Mouse (Mus musculus) hindbrain, embryonic 11.5 days (tissue): ENCODE data around the gene Snx8. TPM values are rescaled to one million over a fixed set of nuclear protein-coding genes. Genes with fewer than 3 reads are reported as not detected.

ENCODE experiments used
- ATAC-seq: fragments of 200-750 bp; cut with Nextera tagmentation; 2 replicates; pipeline ENCODE4 v1.8.0; 2017; ENCODE audit warnings: mild to moderate bottlenecking, moderate TSS enrichment, moderate library complexity; ENCODE audit not compliant: low FRiP score
- DNase-seq: peaks from one replicate; pipeline ENCODE4 v3.0.0-alpha.2; 2015; ENCODE audit warnings: low spot score
- H3K27ac ChIP-seq: fragments of 300-500 bp; sonication (generic); 2 replicates; pipeline ENCODE4 v1.5.1; 2014; ENCODE audit warnings: mild to moderate bottlenecking, low read depth, low read length
- H3K27me3 ChIP-seq: fragments of 300-500 bp; sonication (generic); 2 replicates; pipeline ENCODE4 v1.6.1; 2014; ENCODE audit warnings: mild to moderate bottlenecking, low read length, moderate library complexity, mixed read lengths; ENCODE audit not compliant: control insufficient read depth, insufficient read depth
- H3K36me3 ChIP-seq: fragments of 300-500 bp; sonication (generic); 2 replicates; pipeline ENCODE4 v1.6.1; 2014; ENCODE audit warnings: mild to moderate bottlenecking, low read length, moderate library complexity, mixed read lengths; ENCODE audit not compliant: control insufficient read depth, insufficient read depth
- H3K4me1 ChIP-seq: fragments of 300-500 bp; sonication (generic); replicated peaks from 2 replicates; pipeline ENCODE4 v1.6.1; 2014; ENCODE audit warnings: low read length, mixed read lengths; ENCODE audit not compliant: control insufficient read depth, insufficient read depth
- H3K4me2 ChIP-seq: fragments of 300-500 bp; sonication (generic); replicated peaks from 2 replicates; pipeline ENCODE4 v1.6.1; 2014; ENCODE audit warnings: mild to moderate bottlenecking, low read depth, low read length
- H3K4me3 ChIP-seq: fragments of 300-500 bp; sonication (generic); 2 replicates; pipeline ENCODE4 v1.5.1; 2014; ENCODE audit warnings: low read depth, low read length
- H3K9ac ChIP-seq: fragments of 300-500 bp; sonication (generic); 2 replicates; pipeline ENCODE4 v1.6.1; 2014; ENCODE audit warnings: low read depth, low read length
- H3K9me3 ChIP-seq: fragments of 300-500 bp; sonication (generic); 2 replicates; pipeline ENCODE4 v1.6.1; 2016; ENCODE audit warnings: low read length; ENCODE audit not compliant: control insufficient read depth
- WGBS: fragments of 180-500 bp; shearing (Covaris S2); extraction: QIAGEN DNeasy Blood & Tissue Kit; methylation state at CpG from one replicate; pipeline ENCODE4 v1.1.7; 2014; 5-methylcytosine and 5-hydroxymethylcytosine counted together
- polyA plus RNA-seq: library from polyadenylated mRNA; unstranded; fragments of >200 nt; fragmentation: Nextera tagmentation; extraction: Ambion mirVana; gene quantifications from 2 replicates; pipeline ENCODE4 v1.2.1, GENCODE M21; 2014

Snx8 gene
- polyA plus RNA-seq, 1 experiment from 2014 or later, result 7.4 TPM

- Histone ChIP-seq H3K27ac (no peak overlapping the region), H3K4me1 (no peaks in the 10 kb centered on the region), H3K9me3 (no peaks in the 10 kb centered on the region), H3K4me3 (no peak overlapping the region), H3K27me3 (no peaks in the 10 kb centered on the region), H3K36me3 (peaks cover 2% of the 10 kb centered on the region; the same call in 1 of the 2 replicates), H3K4me2 (no peak overlapping the region), H3K9ac (no peak overlapping the region)
- ATAC-seq (no peak), DNase-seq (no peak)
- WGBS, result 87% methylated on average over 14 of the region's 14 CpGs
Observed at GRCm38 (mm10) chr5:140359930-140360674, 29.0 kb downstream of the Snx8 start.

DNA sequence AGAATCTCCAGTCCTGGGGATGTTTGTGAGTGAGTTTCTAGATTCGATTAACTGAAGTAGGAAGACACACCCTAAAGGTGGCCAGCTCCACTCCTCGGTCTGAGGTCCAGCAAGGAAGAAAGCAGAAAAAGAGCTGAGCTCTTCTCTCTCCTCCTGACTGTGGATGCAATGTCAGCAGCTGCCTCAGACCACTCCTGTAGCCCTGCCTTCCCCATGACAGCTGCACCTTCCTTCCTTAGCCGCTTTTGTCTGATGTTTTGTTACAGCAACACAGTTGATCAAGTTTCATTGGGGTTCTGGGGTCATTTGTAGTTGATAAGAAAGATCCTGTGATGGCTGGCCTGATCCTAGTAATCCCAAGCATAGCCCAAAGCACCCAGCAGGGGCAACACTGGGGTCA lies 31.6 kb downstream of the Snx8 start:
- Histone ChIP-seq H3K36me3 (no peaks in the 10 kb centered on the region; the same call in 1 of the 2 replicates), H3K9ac (no peak overlapping the region), H3K4me2 (no peak overlapping the region), H3K27me3 (no peaks in the 10 kb centered on the region), H3K4me3 (no peak overlapping the region), H3K9me3 (no peaks in the 10 kb centered on the region), H3K27ac (no peak overlapping the region), H3K4me1 (no peaks in the 10 kb centered on the region)
- DNase-seq, result no peak
- no peak for ATAC-seq
- WGBS, result 92% methylated on average over 3 of the region's 3 CpGs

DNA sequence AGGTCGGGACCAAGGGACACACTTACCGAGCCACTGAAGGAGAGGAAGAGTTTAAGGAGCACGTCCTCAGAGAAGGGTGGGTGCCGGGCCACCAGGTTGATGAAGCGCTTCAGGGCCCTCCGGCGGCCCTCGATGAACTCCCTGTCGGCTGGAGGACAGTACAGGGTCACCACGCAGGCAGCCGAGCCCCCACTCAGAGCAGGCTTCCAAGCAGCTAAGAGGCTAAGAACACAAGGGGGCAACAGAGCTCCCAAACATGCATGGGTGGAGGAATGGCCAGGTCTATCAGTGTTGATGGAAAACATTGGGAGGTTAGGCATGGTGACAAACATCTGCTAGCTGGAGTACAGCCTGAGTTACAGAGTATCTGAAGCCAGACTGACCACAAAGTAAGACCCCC lies 33.1 kb downstream of the Snx8 start:
- no peak for DNase-seq
- peaks cover 3% of the 10 kb centered on the region; the same call in 1 of the 2 replicates for H3K36me3 ChIP-seq
- WGBS, result 92% methylated on average over 11 of the region's 11 CpGs
- H3K27ac ChIP-seq, result no peak overlapping the region
- H3K27me3 ChIP-seq, result no peaks in the 10 kb centered on the region
- no peak overlapping the region for H3K4me2 ChIP-seq
- no peak for ATAC-seq
- no peaks in the 10 kb centered on the region for H3K9me3 ChIP-seq
- no peaks in the 10 kb centered on the region for H3K4me1 ChIP-seq
- H3K4me3 ChIP-seq, result no peak overlapping the region
- no peak overlapping the region for H3K9ac ChIP-seq

- Histone ChIP-seq H3K4me2 (no peak overlapping the region), H3K4me1 (no peaks in the 10 kb centered on the region), H3K36me3 (peaks cover 3% of the 10 kb centered on the region; the same call in 1 of the 2 replicates), H3K4me3 (no peak overlapping the region), H3K9ac (no peak overlapping the region), H3K9me3 (no peaks in the 10 kb centered on the region), H3K27me3 (no peaks in the 10 kb centered on the region), H3K27ac (no peak overlapping the region)
- DNase-seq (no peak), ATAC-seq (no peak)
- 97% methylated on average over 6 of the region's 6 CpGs for WGBS
Observed at GRCm38 (mm10) chr5:140352352-140352751, 36.7 kb downstream of the Snx8 start.

DNA sequence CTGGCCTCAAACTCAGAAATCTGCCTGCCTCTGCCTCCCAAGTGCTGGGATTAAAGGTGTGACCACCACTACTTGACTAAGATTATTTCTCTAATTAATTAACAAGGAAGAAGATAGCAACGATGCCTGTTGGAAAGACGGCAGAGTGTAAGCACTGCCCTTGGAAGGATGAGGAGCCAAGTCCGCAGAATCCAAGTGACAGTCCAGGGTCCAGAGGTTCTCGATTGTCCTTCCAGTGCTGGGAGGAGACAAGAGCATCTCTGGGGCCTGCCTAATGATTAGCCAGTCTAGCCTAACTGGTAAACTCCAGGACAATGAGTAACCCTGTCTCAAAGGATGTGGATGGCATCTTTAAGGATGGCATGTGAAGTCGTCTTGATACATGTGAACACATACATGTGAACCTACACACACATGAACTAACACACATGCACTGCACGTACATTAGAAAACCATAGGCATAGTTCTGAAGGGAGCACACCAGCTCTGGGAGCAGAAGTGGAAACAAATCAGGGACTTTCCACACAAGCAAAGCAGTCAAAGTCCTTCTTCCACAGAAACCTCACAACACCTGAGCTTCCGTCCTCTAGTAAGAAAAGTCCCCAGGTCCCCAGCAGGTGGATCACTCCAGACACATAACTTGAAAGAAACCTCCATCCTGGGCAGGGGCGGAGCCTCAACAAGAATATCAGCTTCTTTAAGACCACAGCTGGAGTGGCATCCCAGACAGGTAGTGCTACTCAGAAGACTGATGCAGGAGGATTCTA lies 38.1 kb downstream of the Snx8 start:
- no peak for ATAC-seq

DNA sequence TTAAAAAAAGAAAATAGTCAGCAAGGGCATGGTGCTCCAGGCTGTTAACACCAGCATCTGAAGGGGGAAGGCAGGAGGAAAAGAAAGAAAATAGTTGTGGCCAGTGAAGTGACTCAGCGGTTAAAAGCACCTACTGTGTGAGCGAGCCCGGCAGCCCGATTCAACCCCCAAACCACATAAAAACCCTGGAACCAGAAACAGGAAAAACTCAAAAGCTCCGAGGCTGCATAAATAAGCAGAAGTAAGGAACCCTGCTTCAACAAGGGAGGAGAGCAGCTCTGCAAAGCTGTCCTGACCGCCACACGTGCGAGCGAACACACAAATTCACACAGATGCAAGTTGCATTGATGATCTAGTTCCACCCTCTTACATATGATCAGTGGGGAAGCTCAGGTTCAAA lies 39.2 kb downstream of the Snx8 start:
- H3K9ac ChIP-seq, result no peak overlapping the region
- no peak for DNase-seq
- no peak overlapping the region for H3K4me3 ChIP-seq
- no peak overlapping the region for H3K4me2 ChIP-seq
- H3K36me3 ChIP-seq, result peaks cover 3% of the 10 kb centered on the region; the same call in 1 of the 2 replicates
- no peak overlapping the region for H3K27ac ChIP-seq
- ATAC-seq, result no peak
- H3K9me3 ChIP-seq, result no peaks in the 10 kb centered on the region
- whole genome bisulfite sequencing, result 95% methylated on average over 9 of the region's 9 CpGs
- no peaks in the 10 kb centered on the region for H3K27me3 ChIP-seq
- H3K4me1 ChIP-seq, result no peaks in the 10 kb centered on the region

More for the DNA sequence above, 38.1 kb downstream of the Snx8 start:
- H3K27me3 ChIP-seq, result no peaks in the 10 kb centered on the region
- peaks cover 3% of the 10 kb centered on the region; the same call in 1 of the 2 replicates for H3K36me3 ChIP-seq
- no peak overlapping the region for H3K4me3 ChIP-seq
- DNase-seq, result no peak
- H3K4me1 ChIP-seq, result no peaks in the 10 kb centered on the region
- no peak overlapping the region for H3K9ac ChIP-seq
- no peak overlapping the region for H3K4me2 ChIP-seq
- H3K9me3 ChIP-seq, result no peaks in the 10 kb centered on the region
- H3K27ac ChIP-seq, result no peak overlapping the region
- WGBS, result 95% methylated on average over 8 of the region's 8 CpGs

GRCm38 (mm10) chr5:140346050-140346449 lies 43.0 kb downstream of the Snx8 start:
- Histone ChIP-seq H3K4me3 (no peak overlapping the region), H3K9ac (no peak overlapping the region), H3K27me3 (no peaks in the 10 kb centered on the region), H3K36me3 (no peaks in the 10 kb centered on the region), H3K9me3 (no peaks in the 10 kb centered on the region), H3K4me2 (no peak overlapping the region), H3K27ac (no peak overlapping the region), H3K4me1 (no peaks in the 10 kb centered on the region)
- DNase-seq, result no peak
- 83% methylated on average over 1 of the region's 1 CpGs for WGBS
- ATAC-seq, result no peak

DNA sequence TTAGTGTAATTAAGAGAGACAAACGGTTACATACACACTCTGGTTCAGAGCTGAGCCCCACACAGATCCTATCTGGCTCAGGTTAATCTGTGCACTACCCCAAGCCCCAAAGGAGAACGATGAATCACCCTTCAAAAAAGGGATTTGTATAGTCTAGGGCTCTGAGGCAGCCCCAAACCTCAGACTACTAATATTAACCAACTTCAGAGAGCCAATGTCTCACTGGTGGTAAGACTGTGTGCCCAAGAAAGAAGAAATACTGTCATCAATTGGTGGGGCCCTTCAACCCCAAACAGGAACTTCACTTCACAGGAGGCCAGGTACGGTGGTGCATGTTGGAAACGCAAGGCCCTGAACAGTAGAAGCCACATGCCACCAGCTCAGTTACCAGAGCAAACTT lies 43.8 kb downstream of the Snx8 start:
- ATAC-seq, result no peak
- 96% methylated on average over 4 of the region's 4 CpGs for WGBS
- Histone ChIP-seq H3K27ac (no peak overlapping the region), H3K4me1 (no peaks in the 10 kb centered on the region), H3K9me3 (no peaks in the 10 kb centered on the region), H3K36me3 (no peaks in the 10 kb centered on the region), H3K4me2 (no peak overlapping the region), H3K9ac (no peak overlapping the region), H3K4me3 (no peak overlapping the region), H3K27me3 (no peaks in the 10 kb centered on the region)
- no peak for DNase-seq
